Mouse (Mus musculus): ENCODE data around the gene Gsk3a.

The Gsk3a gene

DNA sequence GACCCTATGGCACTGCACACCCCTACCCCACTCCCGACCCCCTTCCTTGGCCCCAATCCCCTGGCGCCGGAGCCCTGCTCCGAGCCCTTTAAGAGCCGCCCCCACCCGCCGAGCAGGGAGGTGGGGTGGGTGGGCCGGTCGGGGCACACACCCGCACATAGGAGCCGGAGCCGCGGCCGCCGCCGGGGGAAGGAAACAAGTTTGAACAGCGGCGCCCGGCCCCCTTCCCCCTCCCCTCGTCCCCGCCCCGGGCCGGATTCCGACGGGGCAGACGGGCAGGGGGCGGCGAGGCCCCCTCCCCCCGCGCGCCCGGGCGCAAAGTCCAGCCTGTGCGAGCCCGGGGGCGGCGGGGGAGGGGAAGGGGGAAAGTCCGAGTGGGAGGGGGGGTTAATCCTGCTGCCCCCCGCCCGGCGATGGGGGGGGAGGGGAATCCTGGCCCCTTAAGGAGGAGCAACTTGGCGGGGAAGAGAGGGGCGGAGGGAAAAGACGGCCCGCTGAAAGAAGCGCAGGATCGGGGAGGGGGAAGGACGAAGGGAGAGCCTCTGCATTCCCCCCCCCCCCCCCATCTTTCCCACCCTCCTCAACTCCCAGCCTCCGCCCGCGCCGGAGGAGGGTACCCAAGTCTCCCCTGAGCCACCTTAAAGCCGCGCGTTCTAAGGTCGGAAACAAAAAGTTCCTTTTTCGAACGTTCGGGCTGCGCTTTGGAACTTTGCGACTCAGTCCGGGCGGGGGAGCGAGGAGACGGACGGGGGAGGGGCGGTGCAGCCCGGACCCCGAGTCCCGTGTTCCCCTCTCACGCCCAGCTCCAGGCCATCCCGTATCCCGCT, 11.9 kb upstream of the Gsk3a start:
- in situ Hi-C loops (cut with MseI, MboI): no loop called here

DNA sequence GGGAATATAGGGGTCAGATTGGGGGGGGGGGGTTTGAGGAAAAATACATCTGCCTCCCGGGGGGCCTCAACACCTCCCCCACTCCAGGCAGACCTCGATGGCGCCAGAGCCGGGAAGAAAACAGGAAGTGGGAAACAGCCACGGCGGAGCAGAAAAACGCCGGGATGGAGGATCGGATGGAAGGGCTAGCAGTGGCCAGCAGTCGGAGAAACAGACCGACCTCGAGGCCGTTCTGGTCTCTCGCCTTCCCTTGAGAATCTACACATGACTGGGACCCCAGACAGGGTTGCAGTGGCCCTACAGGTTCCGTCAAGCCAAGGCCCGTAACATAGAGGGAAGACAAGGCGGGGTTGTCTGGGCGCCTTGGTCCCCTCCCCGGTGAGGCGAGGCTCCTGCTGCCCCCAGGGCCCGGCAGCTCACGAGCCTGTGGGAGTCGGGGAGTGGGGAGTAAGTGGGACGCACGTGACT, 11.2 kb upstream of the Gsk3a start:
- in situ Hi-C loops (cut with MseI, MboI): no loop called here

GRCm38 (mm10) chr7:25248018-25248647, 10.5 kb upstream of the Gsk3a start:
- in situ Hi-C loops (cut with MseI, MboI): no loop called here

GRCm38 (mm10) chr7:25247498-25247897, 9.8 kb upstream of the Gsk3a start:
- in situ Hi-C loops (cut with MseI, MboI): no loop called here

GRCm38 (mm10) chr7:25246759-25247137, 9.1 kb upstream of the Gsk3a start:
- in situ Hi-C loops (cut with MseI, MboI): no loop called here

- in situ Hi-C loops (cut with MseI, MboI): no loop called here
Observed at GRCm38 (mm10) chr7:25246079-25246758, 8.6 kb upstream of the Gsk3a start.

DNA sequence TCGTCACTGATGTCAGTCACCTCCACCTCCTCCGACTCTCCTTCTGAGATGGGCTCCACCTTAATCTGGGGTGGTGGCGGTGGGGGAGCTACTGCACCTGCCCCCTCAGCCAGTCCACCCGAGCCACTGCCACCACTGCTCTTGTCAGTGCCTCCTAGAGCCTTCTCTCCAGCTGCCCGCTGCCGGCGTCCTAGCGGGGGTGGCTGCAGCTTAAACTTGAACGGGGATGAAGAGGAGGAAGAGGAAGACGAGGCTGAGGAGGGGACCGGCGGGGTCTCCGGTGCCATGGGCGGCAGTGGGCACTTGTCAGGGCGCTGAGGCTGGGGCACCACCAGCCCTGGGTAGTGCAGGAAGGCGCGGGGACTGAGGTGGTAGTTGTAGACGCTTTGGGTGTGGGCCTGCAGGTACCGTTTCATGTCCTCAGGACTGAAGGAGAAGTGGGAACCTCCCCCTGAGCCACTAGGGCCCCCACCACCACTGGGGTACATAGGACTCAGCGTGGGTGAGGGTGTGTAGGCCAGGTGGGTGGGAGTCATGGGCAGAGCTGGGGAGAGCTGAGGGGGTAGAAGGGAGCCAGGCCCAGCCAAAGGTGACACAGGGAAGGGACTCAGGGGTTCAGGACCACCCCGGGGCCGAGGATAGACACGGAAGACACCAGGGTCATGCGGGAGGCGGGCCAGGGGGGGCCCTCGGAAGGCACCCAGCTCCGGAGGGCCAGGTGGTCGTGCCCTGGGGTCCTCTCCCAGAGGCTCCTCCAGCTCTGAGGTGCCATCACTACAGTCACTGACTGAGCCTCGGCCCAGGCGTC, 7.1 kb upstream of the Gsk3a start:
- in situ Hi-C loops (cut with MseI, MboI): loop anchor here in 1 of 2 experiments (5.0 kb wide), 1 partner anchor 33 kb away; no protein-coding TSS in a partner anchor

DNA sequence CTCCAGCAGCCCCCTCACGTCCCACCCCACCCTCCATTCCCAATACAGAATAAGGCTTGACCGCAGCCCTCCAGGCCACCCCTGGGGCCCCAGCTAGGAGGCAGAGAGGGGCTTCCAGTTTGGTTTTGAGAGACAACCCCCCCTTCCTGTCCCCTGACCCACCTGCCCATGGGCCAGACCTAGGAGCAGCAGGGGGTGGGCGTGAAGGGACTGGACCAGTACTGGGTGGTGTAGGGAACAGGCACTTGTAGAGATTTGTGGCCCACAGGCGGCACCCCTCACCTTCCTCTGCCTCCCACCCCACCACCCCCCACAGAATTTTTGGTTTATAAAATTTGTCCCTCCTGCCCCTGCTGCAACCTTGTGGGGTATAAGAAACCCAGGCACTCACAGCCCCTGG, 5.7 kb upstream of the Gsk3a start:
- in situ Hi-C loops (cut with MseI, MboI): loop anchor here in 1 of 2 experiments (5.0 kb wide), 1 partner anchor 34 kb away; no protein-coding TSS in a partner anchor

GRCm38 (mm10) chr7:25241062-25241461, 3.4 kb upstream of the Gsk3a start:
- in situ Hi-C loops (cut with MseI, MboI): loop anchor here in 1 of 2 experiments (5.0 kb wide), 1 partner anchor 36 kb away; no protein-coding TSS in a partner anchor

DNA sequence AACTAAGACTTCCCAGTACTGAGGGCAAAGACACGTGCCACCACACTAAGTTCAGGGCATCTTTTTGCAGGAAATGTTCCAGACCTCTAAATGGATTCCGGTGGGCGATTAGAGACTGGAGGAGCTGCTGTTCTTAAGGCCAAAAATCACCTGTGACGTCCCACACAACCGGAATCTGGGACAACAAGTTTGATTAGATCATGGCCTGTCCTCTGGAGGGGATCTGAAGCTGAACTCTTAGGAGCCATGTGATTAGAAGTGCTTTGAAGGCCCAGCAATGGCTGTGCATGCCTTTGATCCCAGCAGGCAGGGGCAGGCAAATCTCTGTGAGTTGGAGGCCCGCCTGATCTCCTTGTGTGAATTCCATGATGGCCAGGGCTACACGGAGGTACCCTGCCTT, 3.0 kb upstream of the Gsk3a start:
- in situ Hi-C loops (cut with MseI, MboI): loop anchor here in 1 of 2 experiments (5.0 kb wide), 1 partner anchor 37 kb away; no protein-coding TSS in a partner anchor

DNA sequence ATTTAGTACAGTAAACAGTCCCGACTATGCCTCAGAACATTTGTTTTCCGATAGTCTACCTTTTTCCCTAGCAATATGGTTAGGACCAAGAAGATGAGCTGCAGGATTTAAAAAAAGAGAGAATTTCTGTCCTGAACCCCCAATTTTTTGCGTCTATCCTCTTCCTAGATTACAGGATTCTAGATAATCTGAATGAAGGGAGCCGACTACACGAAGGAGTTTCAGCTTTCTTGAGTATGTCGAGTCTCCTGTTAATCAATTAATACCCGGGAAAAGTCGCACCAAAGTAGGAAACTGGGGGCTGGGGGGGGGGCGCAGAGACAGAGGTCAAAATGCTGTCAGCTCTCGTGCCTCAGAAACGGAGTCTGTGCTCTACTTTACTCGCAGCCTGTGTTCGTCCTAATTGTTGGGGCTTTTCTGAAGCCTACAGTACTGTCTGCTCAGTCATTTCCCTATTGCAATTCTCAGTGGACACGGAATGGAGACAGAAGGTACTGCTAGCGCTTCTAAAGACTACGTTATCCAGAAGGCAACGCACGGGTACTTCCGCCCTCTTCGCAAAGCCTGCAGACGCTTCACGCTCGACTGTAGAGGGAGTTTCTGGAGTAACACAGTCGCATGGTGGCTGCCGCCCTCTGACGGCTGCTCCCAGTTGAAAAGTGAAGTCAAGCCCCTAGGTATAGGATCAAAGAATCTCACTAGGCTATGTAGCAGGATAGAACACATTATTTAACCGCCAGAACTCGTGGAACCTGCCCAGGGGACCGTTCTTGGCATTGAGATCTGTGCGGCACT, 1.4 kb upstream of the Gsk3a start:
- in situ Hi-C loops (cut with MseI, MboI): loop anchor here in 1 of 2 experiments (5.0 kb wide), 1 partner anchor 38 kb away; no protein-coding TSS in a partner anchor

- in situ Hi-C loops (cut with MseI, MboI): loop anchor here in 1 of 2 experiments (5.0 kb wide), 1 partner anchor 39 kb away; no protein-coding TSS in a partner anchor
Observed at GRCm38 (mm10) chr7:25238015-25238706, 510 bp upstream of the Gsk3a start.

DNA sequence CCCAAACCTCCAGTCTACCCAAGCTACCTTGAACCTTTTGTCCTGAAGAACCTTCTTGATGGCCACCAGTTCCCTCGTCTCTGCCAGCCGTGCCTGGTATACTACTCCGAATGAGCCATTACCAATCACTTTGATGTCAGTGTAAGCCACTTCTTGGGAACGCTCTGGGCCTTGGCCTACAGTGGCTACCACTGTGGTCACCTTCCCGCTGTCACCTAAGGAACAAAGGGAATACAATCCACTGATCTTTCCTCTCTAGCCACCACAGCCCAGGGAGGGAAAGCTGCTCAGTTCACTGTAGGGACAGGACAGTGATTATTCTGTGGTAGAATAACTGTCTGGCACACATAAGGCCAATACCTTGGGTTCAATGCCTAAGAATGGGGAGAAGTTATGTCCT, 2.1 kb downstream of the Gsk3a start:
- in situ Hi-C loops (cut with MseI, MboI): loop anchor here in 1 of 2 experiments (5.0 kb wide), 1 partner anchor 42 kb away; no protein-coding TSS in a partner anchor

- in situ Hi-C loops (cut with MseI, MboI): no loop called here
Observed at GRCm38 (mm10) chr7:25233061-25233460, 4.6 kb downstream of the Gsk3a start.

DNA sequence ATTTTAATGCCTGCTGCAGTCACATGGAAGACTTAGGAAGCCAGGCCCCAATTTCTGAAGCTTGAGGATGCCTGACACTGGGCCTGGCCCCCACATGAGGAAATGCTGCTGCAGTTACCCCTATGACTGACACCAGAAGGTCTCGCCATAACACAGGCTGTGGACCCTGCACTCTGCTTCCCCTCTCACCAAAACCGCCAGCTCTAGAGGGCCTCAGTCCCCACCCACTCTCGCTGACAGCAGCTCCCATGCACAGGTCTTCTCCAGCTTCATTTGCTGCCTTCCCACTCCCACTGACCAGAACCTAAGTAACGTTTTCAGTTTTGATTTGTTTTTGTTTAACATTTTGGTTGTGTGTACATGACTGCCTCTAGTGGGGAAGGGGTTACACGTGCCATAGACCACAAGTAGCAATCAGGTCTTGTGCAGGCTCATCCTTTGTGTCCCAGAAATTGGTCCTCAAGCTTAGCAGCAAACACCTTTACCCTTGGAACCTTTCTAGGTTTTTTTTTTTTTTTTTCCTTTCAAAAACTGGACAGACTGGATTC, 5.5 kb downstream of the Gsk3a start:
- in situ Hi-C loops (cut with MseI, MboI): no loop called here

DNA sequence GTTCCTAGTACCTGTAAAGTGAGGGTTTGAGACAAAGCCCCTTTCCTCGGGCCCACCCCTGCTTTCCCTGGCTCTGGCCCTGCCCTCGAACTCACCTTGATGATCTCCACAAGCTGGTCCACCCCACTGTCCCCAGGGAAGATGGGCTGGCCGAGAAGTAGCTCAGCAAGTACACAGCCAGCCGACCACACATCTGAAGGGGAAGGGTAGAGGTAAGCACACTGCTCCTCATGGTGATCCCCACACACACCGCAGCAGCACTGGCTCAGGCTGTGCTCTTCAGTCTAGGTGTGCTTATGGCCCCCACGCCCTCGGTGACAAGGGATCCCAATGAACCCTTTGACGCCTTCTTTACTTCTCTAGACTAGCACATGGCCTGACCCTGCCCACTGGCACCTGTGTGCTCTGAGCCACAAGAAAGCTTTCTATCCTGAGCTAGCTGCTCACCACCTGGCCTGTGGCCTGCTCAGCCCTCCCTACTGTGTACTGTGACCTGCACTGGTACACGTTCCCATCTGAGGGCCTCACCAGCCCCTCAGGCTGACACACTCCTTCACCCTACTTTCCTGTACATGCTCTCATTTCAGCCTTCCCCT, 6.9 kb downstream of the Gsk3a start:
- in situ Hi-C loops (cut with MseI, MboI): no loop called here

- in situ Hi-C loops (cut with MseI, MboI): no loop called here
Observed at GRCm38 (mm10) chr7:25227523-25228300, 9.9 kb downstream of the Gsk3a start.

Data from mouse trophoblast stem cell (cell line).